Comparison of ENCODE assay signal across 27 mouse cellular contexts in genomic region chr11:119829116-119829515, GRCm38 (mm10).
DNase-seq lines count a peak whose midpoint lies in the region; ATAC-seq lines count a peak whose summit lies in the region.
"Had no signal": no experiment of that assay in that cellular context is flagged by ENCODE, and none has a peak within 500 bp of the region (broad histone marks: within the 10 kb centered on the region; RNA-seq: fewer than 3 reads in every experiment).

No protein-coding gene starts in this region.

- ATAC-seq in liver, embryonic 11.5 days (replicated peaks; ENCODE audit: low FRiP score), result peak; percentile 53; the same call in 1 of the 2 replicates
- ATAC-seq in liver, embryonic 15.5 days (ENCODE audit: insufficient read depth), result 0 out of 2 replicates have a peak, but pooled peaks have one; percentile 40
- ATAC-seq in inflammation-experienced regulatory T-cells, adult 6 months, result no peak
- ATAC-seq: forebrain, embryonic 15.5 days had no signal

- no peaks in the 10 kb centered on the region for H3K9me3 ChIP-seq in liver, embryonic 11.5 days (ENCODE audit: control insufficient read depth, low read length)
- no peaks in the 10 kb centered on the region for H3K9me3 ChIP-seq in liver, embryonic 15.5 days (replicated peaks)
- H3K9me3 ChIP-seq: embryonic facial prominence, embryonic 10.5 days; embryonic facial prominence, embryonic 13.5 days; forebrain, embryonic 12.5 days; forebrain, embryonic 15.5 days; heart, embryonic 12.5 days; heart, embryonic 15.5 days; hindbrain, embryonic 10.5 days; hindbrain, embryonic 13.5 days had no signal

- WGBS in liver, embryonic 11.5 days, result 65% methylated on average over 3 of the region's 3 CpGs
- WGBS in liver, embryonic 15.5 days (ENCODE audit: insufficient replicate concordance), result 48% methylated on average over 3 of the region's 3 CpGs

- peaks cover 3% of the 10 kb centered on the region; the same call in 1 of the 2 replicates for H3K4me1 ChIP-seq in liver, embryonic 11.5 days (replicated peaks; ENCODE audit: control insufficient read depth, insufficient read depth, low read length)
- peaks cover 4% of the 10 kb centered on the region; the same call in 1 of the 2 replicates for H3K4me1 ChIP-seq in liver, embryonic 15.5 days (replicated peaks)
- H3K4me1 ChIP-seq: embryonic facial prominence, embryonic 13.5 days; heart, embryonic 15.5 days had no signal

- no peak overlapping the region for H3K4me2 ChIP-seq in liver, embryonic 11.5 days
- no peak overlapping the region for H3K4me2 ChIP-seq in liver, embryonic 15.5 days
- H3K4me2 ChIP-seq: embryonic facial prominence, embryonic 13.5 days; forebrain, embryonic 12.5 days; forebrain, embryonic 15.5 days; heart, embryonic 12.5 days; heart, embryonic 15.5 days; hindbrain, embryonic 13.5 days had no signal

- no peaks in the 10 kb centered on the region for H3K27me3 ChIP-seq in liver, embryonic 11.5 days (replicated peaks; ENCODE audit: control insufficient read depth, insufficient read depth, low read length)
- H3K27me3 ChIP-seq in liver, embryonic 15.5 days, result no peaks in the 10 kb centered on the region
- H3K27me3 ChIP-seq: embryonic facial prominence, embryonic 13.5 days; forebrain, embryonic 12.5 days; forebrain, embryonic 15.5 days; heart, embryonic 12.5 days; heart, embryonic 15.5 days; hindbrain, embryonic 13.5 days had no signal

- no peak overlapping the region for H3K27ac ChIP-seq in liver, embryonic 11.5 days (ENCODE audit: low read depth, low read length)
- no peak overlapping the region for H3K27ac ChIP-seq in liver, embryonic 15.5 days (replicated peaks)
- H3K27ac ChIP-seq: embryonic facial prominence, embryonic 10.5 days; embryonic facial prominence, embryonic 13.5 days; forebrain, embryonic 12.5 days; forebrain, embryonic 15.5 days; heart, embryonic 15.5 days; hindbrain, embryonic 10.5 days; hindbrain, embryonic 13.5 days had no signal

- H3K9ac ChIP-seq in liver, embryonic 11.5 days (ENCODE audit: low read depth, low read length), result no peak overlapping the region
- no peak overlapping the region for H3K9ac ChIP-seq in liver, embryonic 15.5 days
- H3K9ac ChIP-seq: embryonic facial prominence, embryonic 13.5 days; forebrain, embryonic 12.5 days; forebrain, embryonic 15.5 days; heart, embryonic 12.5 days; heart, embryonic 15.5 days; hindbrain, embryonic 13.5 days had no signal

- H3K4me3 ChIP-seq in liver, embryonic 11.5 days (ENCODE audit: low read depth, low read length), result no peak overlapping the region
- H3K4me3 ChIP-seq in liver, embryonic 15.5 days (replicated peaks), result no peak overlapping the region
- H3K4me3 ChIP-seq: embryonic facial prominence, embryonic 10.5 days; embryonic facial prominence, embryonic 13.5 days; erythroblast, embryonic 14.5 days; forebrain, embryonic 12.5 days; forebrain, embryonic 15.5 days; heart, embryonic 12.5 days; heart, embryonic 15.5 days; hindbrain, embryonic 10.5 days; hindbrain, embryonic 13.5 days had no signal

- no peak for DNase-seq in liver, embryonic 11.5 days (ENCODE audit: low spot score)
- DNase-seq in liver, result no peak
- DNase-seq in c-Kit-positive CD71-positive TER-119-negative erythroid progenitor cells, embryonic 14.5 days (ENCODE audit: low read depth), result peak; percentile 9
- no peak for DNase-seq in kidney, postnatal 25 days
- no peak for DNase-seq in layer of hippocampus, adult 8-10 months (ENCODE audit: low spot score in 2 of 2)
- DNase-seq: adrenal gland, adult 2 months; adrenal gland, postnatal 14 days; cerebellum, adult 11-12 months; cerebellum, adult 8-10 months; cerebellum, postnatal 10 days; cerebellum, postnatal 36 days; embryo, embryonic 11 days; gastrocnemius, postnatal 25 days; heart, adult 18-20 months; heart, postnatal 10 days; heart, postnatal 36 days had no signal

- H3K36me3 ChIP-seq in liver, embryonic 11.5 days (ENCODE audit: control insufficient read depth, insufficient read depth, low read length), result peaks cover 8% of the 10 kb centered on the region; the same call in 1 of the 2 replicates
- peaks cover 25% of the 10 kb centered on the region for H3K36me3 ChIP-seq in liver, embryonic 15.5 days (replicated peaks)
